Mouse (Mus musculus) midbrain, embryonic 15.5 days (tissue): ENCODE measurements around the gene Ddx58. TPM values are rescaled to one million over a fixed set of nuclear protein-coding genes. Genes with fewer than 3 reads are reported as not detected.

Source experiments
- ATAC-seq: fragments of 200-750 bp; cut with Nextera tagmentation; replicated peaks from 2 replicates; pipeline ENCODE4 v1.8.0; 2017; ENCODE audit warnings: moderate TSS enrichment
- H3K27ac ChIP-seq: fragments of 300-500 bp; sonication (generic); 2 replicates; pipeline ENCODE4 v1.5.1; 2015; ENCODE audit warnings: mild to moderate bottlenecking, inconsistent platforms
- H3K27me3 ChIP-seq: fragments of 300-500 bp; sonication (generic); replicated peaks from 2 replicates; pipeline ENCODE4 v1.6.1; 2015; ENCODE audit warnings: inconsistent platforms
- H3K36me3 ChIP-seq: fragments of 300-500 bp; sonication (generic); replicated peaks from 2 replicates; pipeline ENCODE4 v1.6.1; 2015; ENCODE audit warnings: inconsistent platforms
- H3K4me1 ChIP-seq: fragments of 300-500 bp; sonication (generic); 2 replicates; pipeline ENCODE4 v1.6.1; 2015; ENCODE audit warnings: inconsistent platforms
- H3K4me2 ChIP-seq: fragments of 300-500 bp; sonication (generic); 2 replicates; pipeline ENCODE4 v1.6.1; 2015; ENCODE audit warnings: inconsistent platforms, mild to moderate bottlenecking, moderate library complexity
- H3K4me3 ChIP-seq: fragments of 300-500 bp; sonication (generic); 2 replicates; pipeline ENCODE4 v1.5.1; 2015; ENCODE audit warnings: mild to moderate bottlenecking, inconsistent platforms
- H3K9ac ChIP-seq: fragments of 300-500 bp; sonication (generic); 2 replicates; pipeline ENCODE4 v1.6.1; 2015; ENCODE audit warnings: mild to moderate bottlenecking, inconsistent platforms
- H3K9me3 ChIP-seq: fragments of 300-500 bp; sonication (generic); 2 replicates; pipeline ENCODE4 v1.6.1; 2016; ENCODE audit warnings: inconsistent platforms
- WGBS: fragments of 180-500 bp; shearing (Covaris S2); methylation state at CpG from one replicate; pipeline ENCODE4 v1.1.7; 2015; ENCODE audit warnings: mixed read lengths; 5-methylcytosine and 5-hydroxymethylcytosine counted together
- polyA plus RNA-seq: library from polyadenylated mRNA; unstranded; fragments of >200 nt; fragmentation: Nextera tagmentation; extraction: Ambion mirVana; gene quantifications from 2 replicates; pipeline ENCODE4 v1.2.1, GENCODE M21; 2015

The Ddx58 gene
- polyA plus RNA-seq, 1 experiment from 2014 or later: 4.2 TPM

GRCm38 (mm10) chr4:40254385-40255103 lies 14.9 kb upstream of the Ddx58 start:
- Histone ChIP-seq H3K27me3 (no peaks in the 10 kb centered on the region), H3K4me3 (no peak overlapping the region), H3K9me3 (no peaks in the 10 kb centered on the region), H3K9ac (no peak overlapping the region), H3K4me2 (no peak overlapping the region), H3K36me3 (no peaks in the 10 kb centered on the region), H3K27ac (no peak overlapping the region), H3K4me1 (no peaks in the 10 kb centered on the region)
- no peak for ATAC-seq
- WGBS: 90% methylated on average over 8 of the region's 8 CpGs

GRCm38 (mm10) chr4:40253766-40254165 lies 14.1 kb upstream of the Ddx58 start:
- Histone ChIP-seq H3K9ac (no peak overlapping the region), H3K36me3 (no peaks in the 10 kb centered on the region), H3K27me3 (no peaks in the 10 kb centered on the region), H3K27ac (no peak overlapping the region), H3K4me3 (no peak overlapping the region), H3K9me3 (no peaks in the 10 kb centered on the region), H3K4me2 (no peak overlapping the region), H3K4me1 (no peaks in the 10 kb centered on the region)
- 72% methylated on average over 2 of the region's 2 CpGs for WGBS
- ATAC-seq: no peak

- Histone ChIP-seq H3K4me3 (no peak overlapping the region), H3K4me2 (no peak overlapping the region), H3K27ac (no peak overlapping the region), H3K4me1 (no peaks in the 10 kb centered on the region), H3K9me3 (no peaks in the 10 kb centered on the region), H3K9ac (no peak overlapping the region), H3K36me3 (no peaks in the 10 kb centered on the region), H3K27me3 (no peaks in the 10 kb centered on the region)
- ATAC-seq: no peak
- 91% methylated on average over 5 of the region's 5 CpGs for WGBS
These were observed 11.4 kb upstream of the Ddx58 start for GRCm38 (mm10) chr4:40250984-40251383.

DNA sequence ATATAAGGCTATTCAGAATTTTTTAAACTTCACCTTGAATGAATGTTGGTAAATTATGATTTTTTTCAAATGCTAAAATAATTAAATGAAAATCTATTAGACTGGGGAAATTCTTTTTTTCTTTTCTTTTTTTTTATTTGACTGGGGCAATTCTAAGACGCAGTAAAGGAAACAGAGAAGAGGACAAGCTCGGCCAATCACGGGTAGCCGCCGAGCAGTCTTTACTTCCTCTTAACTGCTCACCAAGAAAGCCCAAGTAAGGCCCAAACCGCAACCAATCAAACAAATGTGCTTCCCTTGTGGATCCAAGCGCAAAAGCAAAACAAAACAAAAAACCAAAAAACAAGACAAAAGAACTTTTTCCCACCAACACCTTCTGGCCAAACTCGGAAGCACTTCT lies 4.4 kb upstream of the Ddx58 start:
- Histone ChIP-seq H3K4me1 (peaks cover 5% of the 10 kb centered on the region), H3K9me3 (no peaks in the 10 kb centered on the region), H3K9ac (no peak overlapping the region), H3K27ac (no peak overlapping the region), H3K4me3 (no peak overlapping the region), H3K27me3 (peaks cover under 1% of the 10 kb centered on the region; the same call in 1 of the 2 replicates), H3K4me2 (no peak overlapping the region), H3K36me3 (no peaks in the 10 kb centered on the region)
- ATAC-seq: no peak
- WGBS: 86% methylated on average over 8 of the region's 8 CpGs

DNA sequence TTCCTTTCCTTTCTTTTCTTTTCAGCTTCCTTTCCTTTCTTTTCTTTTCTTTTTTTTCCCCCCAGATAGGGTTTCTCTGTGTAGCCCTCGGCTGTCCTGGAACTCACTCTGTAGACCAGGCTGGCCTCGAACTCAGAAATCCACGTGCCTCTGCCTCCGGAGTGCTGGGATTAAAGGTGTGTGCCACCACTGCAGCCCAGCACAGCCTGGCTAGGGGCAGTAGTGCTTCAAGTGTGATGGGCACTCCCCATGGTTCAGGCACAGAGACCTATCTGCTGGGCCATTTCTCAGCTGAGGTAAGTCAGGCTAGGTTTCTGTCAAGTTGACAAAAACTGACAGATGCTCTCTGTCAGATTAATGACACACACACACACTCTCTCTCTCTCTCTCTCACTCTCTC lies 3.4 kb upstream of the Ddx58 start:
- H3K27ac ChIP-seq: no peak overlapping the region
- ATAC-seq: no peak
- peaks cover 11% of the 10 kb centered on the region for H3K4me1 ChIP-seq
- H3K9ac ChIP-seq: no peak overlapping the region
- WGBS: 85% methylated on average over 4 of the region's 4 CpGs
- H3K4me3 ChIP-seq: no peak overlapping the region
- H3K4me2 ChIP-seq: no peak overlapping the region
- H3K9me3 ChIP-seq: no peaks in the 10 kb centered on the region
- no peaks in the 10 kb centered on the region for H3K36me3 ChIP-seq
- H3K27me3 ChIP-seq: peaks cover 6% of the 10 kb centered on the region

DNA sequence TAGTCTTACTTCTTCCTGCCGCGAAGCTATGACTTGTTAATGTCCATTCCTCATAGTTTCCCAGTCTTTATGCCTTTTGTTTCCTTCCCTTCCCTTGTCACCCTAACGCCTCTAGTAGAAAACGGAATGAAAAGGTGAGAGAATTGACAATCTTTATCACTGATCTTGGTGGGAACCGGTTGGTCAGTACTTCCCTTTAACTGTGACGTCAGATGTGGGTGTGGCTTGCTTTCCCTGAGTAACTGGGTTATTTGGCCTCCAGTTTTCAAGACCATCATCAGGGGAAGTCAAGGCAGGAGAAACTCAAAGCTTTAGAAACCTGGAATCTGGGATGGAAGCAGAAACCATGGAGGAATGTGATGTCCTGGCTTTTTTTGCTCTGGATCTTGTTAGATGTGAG lies 2.3 kb upstream of the Ddx58 start:
- H3K9ac ChIP-seq: no peak overlapping the region
- ATAC-seq: no peak
- H3K36me3 ChIP-seq: no peaks in the 10 kb centered on the region
- H3K4me2 ChIP-seq: no peak overlapping the region
- H3K27ac ChIP-seq: no peak overlapping the region
- no peak overlapping the region for H3K4me3 ChIP-seq
- peaks cover 6% of the 10 kb centered on the region for H3K27me3 ChIP-seq
- no peaks in the 10 kb centered on the region for H3K9me3 ChIP-seq
- H3K4me1 ChIP-seq: peaks cover 11% of the 10 kb centered on the region
- 65% methylated on average over 6 of the region's 6 CpGs for WGBS

DNA sequence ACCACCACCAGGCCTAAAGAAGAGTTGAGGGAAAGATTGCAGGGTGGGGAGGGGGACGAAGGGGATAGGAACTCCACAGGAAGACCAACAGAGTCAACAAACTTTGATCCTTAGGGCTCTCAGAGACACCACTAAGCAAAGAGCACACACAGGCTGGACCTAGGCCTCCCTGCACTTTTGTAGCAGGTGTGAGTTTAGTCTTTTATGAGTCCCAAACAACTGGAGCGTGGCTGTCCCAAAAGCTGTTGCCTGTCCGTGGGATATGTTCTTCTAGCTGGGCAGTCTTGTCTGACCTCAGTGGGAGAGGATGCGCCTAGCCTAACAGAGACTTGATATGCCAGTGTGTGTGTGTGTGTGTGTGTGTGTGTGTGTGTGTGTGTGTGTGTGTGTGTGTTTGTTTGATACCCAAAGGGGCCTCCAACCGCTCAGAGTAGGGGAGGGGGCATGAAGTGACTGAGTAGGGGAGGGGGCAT lies 680 bp upstream of the Ddx58 start:
- Histone ChIP-seq H3K27ac (no peak overlapping the region), H3K4me1 (peaks cover 11% of the 10 kb centered on the region), H3K9me3 (no peaks in the 10 kb centered on the region), H3K4me2 (peak overlapping the region; percentile 79), H3K9ac (no peak overlapping the region), H3K4me3 (peak overlapping the region; percentile 45; the same call in 1 of the 2 replicates), H3K36me3 (no peaks in the 10 kb centered on the region), H3K27me3 (peaks cover 6% of the 10 kb centered on the region)
- WGBS: 54% methylated on average over 5 of the region's 5 CpGs
- ATAC-seq: peak; percentile 17

DNA sequence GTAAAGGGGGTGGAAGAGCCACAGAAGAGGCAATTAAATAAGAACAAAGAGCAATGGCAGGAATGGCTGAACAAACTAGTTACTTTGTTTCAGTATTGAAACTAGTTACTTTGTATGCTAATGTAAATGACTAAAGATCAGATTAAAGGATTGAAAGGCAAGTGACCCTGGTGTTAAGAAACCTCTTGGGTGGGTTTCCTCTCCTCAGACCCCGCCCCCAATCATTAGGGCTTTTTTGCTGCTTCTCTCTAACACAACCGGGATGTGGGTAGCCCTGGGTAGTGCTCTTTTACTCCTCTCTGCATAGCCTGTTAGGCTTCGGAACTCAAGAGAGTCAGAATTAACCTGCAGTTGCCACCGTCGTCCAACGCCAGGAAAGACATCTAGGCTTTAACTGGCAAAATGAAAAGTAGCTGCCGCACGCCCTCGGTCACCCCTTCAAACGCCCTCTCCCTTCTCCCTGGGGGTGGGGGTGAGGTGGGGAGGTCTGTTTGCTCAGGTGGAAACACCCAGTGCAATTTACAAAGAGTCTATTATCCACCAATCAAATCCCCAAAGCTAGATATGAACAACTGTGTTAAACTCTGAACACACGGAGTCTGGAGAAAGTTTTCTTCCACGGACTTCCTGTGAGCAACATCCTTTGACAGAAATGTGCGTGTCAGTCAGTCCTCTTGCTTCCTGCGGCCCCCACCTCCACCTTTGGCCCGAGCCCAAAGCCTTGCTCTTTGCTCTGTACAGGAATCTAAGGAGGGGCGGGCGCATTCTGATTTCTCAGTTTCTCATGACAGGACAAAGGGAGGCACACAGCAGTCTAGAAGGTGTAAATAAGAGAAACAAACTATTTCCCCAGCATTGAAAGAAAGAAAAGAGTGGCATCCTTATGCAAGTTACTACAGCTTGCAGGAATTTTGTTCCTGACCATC lies 882 bp downstream of the Ddx58 start:
- peak overlapping the region; percentile 45 for H3K4me3 ChIP-seq
- WGBS: 2% methylated on average over 17 of the region's 17 CpGs
- peak; percentile 60; the same call in 1 of the 2 replicates for ATAC-seq
- no peaks in the 10 kb centered on the region for H3K36me3 ChIP-seq
- H3K27ac ChIP-seq: no peak overlapping the region
- no peaks in the 10 kb centered on the region for H3K9me3 ChIP-seq
- H3K27me3 ChIP-seq: peaks cover 6% of the 10 kb centered on the region
- peak overlapping the region; percentile 79 for H3K4me2 ChIP-seq
- H3K4me1 ChIP-seq: peaks cover 11% of the 10 kb centered on the region
- peak overlapping the region; percentile 40; the same call in 1 of the 2 replicates for H3K9ac ChIP-seq

GRCm38 (mm10) chr4:40236829-40237228 lies 2.8 kb downstream of the Ddx58 start:
- no peak overlapping the region for H3K4me2 ChIP-seq
- H3K27me3 ChIP-seq: peaks cover 6% of the 10 kb centered on the region
- 88% methylated on average over 4 of the region's 4 CpGs for WGBS
- H3K27ac ChIP-seq: no peak overlapping the region
- H3K9me3 ChIP-seq: no peaks in the 10 kb centered on the region
- no peaks in the 10 kb centered on the region for H3K36me3 ChIP-seq
- no peak overlapping the region for H3K4me3 ChIP-seq
- ATAC-seq: no peak
- H3K4me1 ChIP-seq: peaks cover 11% of the 10 kb centered on the region
- H3K9ac ChIP-seq: no peak overlapping the region

DNA sequence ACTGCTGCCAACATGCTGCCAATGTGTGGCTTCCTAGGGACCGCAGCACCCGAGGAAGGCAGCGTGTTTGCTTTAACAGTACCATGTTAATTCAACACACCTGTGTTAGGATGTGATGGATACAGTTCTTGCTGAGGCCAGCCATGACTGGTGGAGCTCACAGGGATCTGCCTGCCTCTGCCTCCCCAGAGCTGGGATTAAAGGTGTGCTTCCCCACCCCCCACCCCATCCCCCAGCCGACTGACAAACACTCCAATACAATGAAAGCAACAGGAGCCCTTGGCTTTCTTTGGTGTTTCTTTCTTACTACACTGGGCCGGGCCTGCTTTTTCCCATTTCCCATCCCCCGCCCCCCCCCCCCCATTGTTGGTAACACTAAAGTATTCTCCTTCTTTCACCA lies 5.4 kb downstream of the Ddx58 start:
- H3K9me3 ChIP-seq: no peaks in the 10 kb centered on the region
- no peaks in the 10 kb centered on the region for H3K36me3 ChIP-seq
- no peak overlapping the region for H3K4me2 ChIP-seq
- WGBS: 82% methylated on average over 5 of the region's 6 CpGs
- H3K4me3 ChIP-seq: no peak overlapping the region
- H3K27ac ChIP-seq: no peak overlapping the region
- peaks cover 8% of the 10 kb centered on the region for H3K4me1 ChIP-seq
- no peak overlapping the region for H3K9ac ChIP-seq
- H3K27me3 ChIP-seq: peaks cover 6% of the 10 kb centered on the region
- no peak for ATAC-seq

GRCm38 (mm10) chr4:40233062-40233664 lies 6.5 kb downstream of the Ddx58 start:
- ATAC-seq: no peak
- no peaks in the 10 kb centered on the region for H3K36me3 ChIP-seq
- no peaks in the 10 kb centered on the region for H3K4me1 ChIP-seq
- no peak overlapping the region for H3K4me3 ChIP-seq
- H3K27me3 ChIP-seq: no peaks in the 10 kb centered on the region
- no peaks in the 10 kb centered on the region for H3K9me3 ChIP-seq
- no peak overlapping the region for H3K27ac ChIP-seq
- 91% methylated on average over 7 of the region's 7 CpGs for WGBS
- H3K9ac ChIP-seq: no peak overlapping the region
- H3K4me2 ChIP-seq: no peak overlapping the region

- Histone ChIP-seq H3K4me1 (no peaks in the 10 kb centered on the region), H3K27me3 (no peaks in the 10 kb centered on the region), H3K4me3 (no peak overlapping the region), H3K36me3 (no peaks in the 10 kb centered on the region), H3K4me2 (no peak overlapping the region), H3K9me3 (no peaks in the 10 kb centered on the region), H3K9ac (no peak overlapping the region), H3K27ac (no peak overlapping the region)
- WGBS: 91% methylated on average over 6 of the region's 6 CpGs
- ATAC-seq: no peak
These were observed 9.9 kb downstream of the Ddx58 start for GRCm38 (mm10) chr4:40229723-40230122.
